Mouse (Mus musculus): ENCODE measurements at regions not wholly inside any gene's neighbourhood (a gene's known extent, or its start where the extent isn't known, plus 50 kb on each side); places are given as distances from the start of the nearest gene placed in this dataset.
A peak's percentile ranks its signal among the peaks of the same experiment; 100 is the strongest.

- Histone ChIP-seq H3K9ac (ENCODE audit: low read depth, low read length) (no peak overlapping the region), H3K36me3 (ENCODE audit: control insufficient read depth, insufficient read depth, low read length) (no peaks in the 10 kb centered on the region), H3K9me3 (replicated peaks; ENCODE audit: control insufficient read depth, low read length) (no peaks in the 10 kb centered on the region), H3K4me2 (no peak overlapping the region), H3K4me3 (ENCODE audit: low read depth, low read length) (no peak overlapping the region), H3K27me3 (ENCODE audit: control insufficient read depth, insufficient read depth, low read length) (no peaks in the 10 kb centered on the region), H3K4me1 (ENCODE audit: control insufficient read depth, insufficient read depth, low read length) (peaks cover 7% of the 10 kb centered on the region), H3K27ac (ENCODE audit: low read depth, low read length) (no peak overlapping the region)
- WGBS (ENCODE audit: insufficient replicate concordance): 74% methylated on average over 4 of the region's 4 CpGs
- ATAC-seq (replicated peaks; ENCODE audit: insufficient number of reproducible peaks, low FRiP score, low TSS enrichment): no peak
These were observed 207.3 kb upstream of the Pfn2 start for GRCm38 (mm10) chr3:58055181-58055580.

- H3K9ac ChIP-seq (ENCODE audit: low read depth, low read length): no peak overlapping the region
- H3K27ac ChIP-seq (ENCODE audit: low read depth, low read length): no peak overlapping the region
- H3K4me1 ChIP-seq (ENCODE audit: control insufficient read depth, insufficient read depth, low read length): peaks cover 7% of the 10 kb centered on the region
- no peak overlapping the region; the same call in 1 of the 2 replicates for H3K4me2 ChIP-seq
- H3K27me3 ChIP-seq (ENCODE audit: control insufficient read depth, insufficient read depth, low read length): no peaks in the 10 kb centered on the region
- WGBS (ENCODE audit: insufficient replicate concordance): 47% methylated on average over 9 of the region's 10 CpGs
- H3K9me3 ChIP-seq (replicated peaks; ENCODE audit: control insufficient read depth, low read length): no peaks in the 10 kb centered on the region
- H3K36me3 ChIP-seq (ENCODE audit: control insufficient read depth, insufficient read depth, low read length): no peaks in the 10 kb centered on the region
- peak; percentile 93 for ATAC-seq (replicated peaks; ENCODE audit: insufficient number of reproducible peaks, low FRiP score, low TSS enrichment)
- H3K4me3 ChIP-seq (ENCODE audit: low read depth, low read length): no peak overlapping the region
These were observed 208.5 kb upstream of the Pfn2 start for GRCm38 (mm10) chr3:58056191-58057063.

DNA sequence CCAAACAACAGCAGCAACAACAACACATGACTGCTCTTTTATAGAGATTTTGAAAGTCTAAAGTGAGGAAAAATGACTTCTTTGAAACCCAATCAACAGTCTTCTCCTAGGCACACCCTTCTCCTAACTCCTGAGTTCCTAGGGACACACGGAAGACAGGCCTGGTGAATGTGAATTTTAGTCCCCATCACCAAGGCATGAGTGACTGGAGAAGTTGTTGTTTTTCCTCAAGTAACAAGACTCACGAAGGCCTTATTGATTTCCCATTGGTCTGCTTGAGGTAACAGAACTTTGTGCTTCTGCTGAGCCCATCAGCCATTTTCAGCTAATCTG is 209.2 kb upstream of the Pfn2 start:
- Histone ChIP-seq H3K4me3 (ENCODE audit: low read depth, low read length) (no peak overlapping the region), H3K4me2 (no peak overlapping the region; the same call in 1 of the 2 replicates), H3K27me3 (ENCODE audit: control insufficient read depth, insufficient read depth, low read length) (no peaks in the 10 kb centered on the region), H3K36me3 (ENCODE audit: control insufficient read depth, insufficient read depth, low read length) (no peaks in the 10 kb centered on the region), H3K9me3 (replicated peaks; ENCODE audit: control insufficient read depth, low read length) (no peaks in the 10 kb centered on the region), H3K4me1 (ENCODE audit: control insufficient read depth, insufficient read depth, low read length) (peaks cover 7% of the 10 kb centered on the region), H3K9ac (ENCODE audit: low read depth, low read length) (no peak overlapping the region), H3K27ac (ENCODE audit: low read depth, low read length) (no peak overlapping the region)
- WGBS (ENCODE audit: insufficient replicate concordance): 63% methylated on average over 2 of the region's 2 CpGs
- ATAC-seq (replicated peaks; ENCODE audit: insufficient number of reproducible peaks, low FRiP score, low TSS enrichment): no peak

GRCm38 (mm10) chr3:58058134-58058533 is 210.3 kb upstream of the Pfn2 start:
- WGBS (ENCODE audit: insufficient replicate concordance): 46% methylated on average over 10 of the region's 10 CpGs
- H3K9ac ChIP-seq (ENCODE audit: low read depth, low read length): no peak overlapping the region

DNA sequence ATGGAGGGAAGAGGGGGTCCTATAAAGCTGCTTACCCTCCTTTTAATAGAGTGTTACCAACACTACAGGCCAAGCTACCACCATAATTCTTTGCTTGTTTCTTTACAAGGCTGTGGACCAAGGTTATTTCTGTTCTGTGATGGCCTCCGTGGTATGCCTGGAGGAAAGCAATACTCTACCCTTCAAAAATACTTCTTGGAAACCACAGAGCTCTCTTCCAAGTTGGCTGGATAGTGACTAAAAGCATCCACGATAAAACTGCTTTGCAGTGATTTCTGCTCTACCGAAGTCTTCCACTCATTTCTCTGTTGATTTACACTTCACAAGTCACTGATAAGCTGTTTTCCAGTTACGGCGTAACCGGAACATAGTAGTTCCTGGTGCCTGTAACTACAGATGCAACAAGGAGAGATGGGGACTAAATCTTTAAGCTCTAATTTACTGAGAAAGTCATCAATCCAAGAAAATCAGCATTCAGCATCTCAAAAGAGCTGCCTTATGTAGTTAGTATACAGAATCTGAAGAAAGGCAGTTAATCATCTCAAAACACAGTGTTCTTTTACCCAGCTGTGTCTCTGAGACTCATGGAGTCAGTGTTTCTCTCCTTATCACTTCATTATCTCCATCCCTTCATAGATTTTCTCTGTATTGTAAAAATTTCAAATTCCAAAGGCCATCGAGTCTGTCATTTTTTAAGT is 216.1 kb upstream of the Pfn2 start:
- H3K9me3 ChIP-seq (replicated peaks; ENCODE audit: control insufficient read depth, low read length): no peaks in the 10 kb centered on the region
- H3K4me1 ChIP-seq (ENCODE audit: control insufficient read depth, insufficient read depth, low read length): no peaks in the 10 kb centered on the region
- H3K36me3 ChIP-seq (ENCODE audit: control insufficient read depth, insufficient read depth, low read length): no peaks in the 10 kb centered on the region
- ATAC-seq (replicated peaks; ENCODE audit: insufficient number of reproducible peaks, low FRiP score, low TSS enrichment): no peak
- no peak overlapping the region for H3K27ac ChIP-seq (ENCODE audit: low read depth, low read length)
- H3K9ac ChIP-seq (ENCODE audit: low read depth, low read length): no peak overlapping the region
- 70% methylated on average over 7 of the region's 7 CpGs for WGBS (ENCODE audit: insufficient replicate concordance)
- H3K27me3 ChIP-seq (ENCODE audit: control insufficient read depth, insufficient read depth, low read length): no peaks in the 10 kb centered on the region
- H3K4me2 ChIP-seq: no peak overlapping the region
- no peak overlapping the region for H3K4me3 ChIP-seq (ENCODE audit: low read depth, low read length)

More at GRCm38 (mm10) chr3:58058134-58058533, 210.3 kb upstream of the Pfn2 start:
- H3K36me3 ChIP-seq (ENCODE audit: control insufficient read depth, insufficient read depth, low read length): no peaks in the 10 kb centered on the region
- no peak overlapping the region for H3K4me3 ChIP-seq (ENCODE audit: low read depth, low read length)
- no peak overlapping the region for H3K27ac ChIP-seq (ENCODE audit: low read depth, low read length)
- no peak overlapping the region for H3K4me2 ChIP-seq
- no peaks in the 10 kb centered on the region for H3K9me3 ChIP-seq (replicated peaks; ENCODE audit: control insufficient read depth, low read length)
- H3K4me1 ChIP-seq (ENCODE audit: control insufficient read depth, insufficient read depth, low read length): peaks cover 7% of the 10 kb centered on the region
- H3K27me3 ChIP-seq (ENCODE audit: control insufficient read depth, insufficient read depth, low read length): no peaks in the 10 kb centered on the region
- no peak for ATAC-seq (replicated peaks; ENCODE audit: insufficient number of reproducible peaks, low FRiP score, low TSS enrichment)

DNA sequence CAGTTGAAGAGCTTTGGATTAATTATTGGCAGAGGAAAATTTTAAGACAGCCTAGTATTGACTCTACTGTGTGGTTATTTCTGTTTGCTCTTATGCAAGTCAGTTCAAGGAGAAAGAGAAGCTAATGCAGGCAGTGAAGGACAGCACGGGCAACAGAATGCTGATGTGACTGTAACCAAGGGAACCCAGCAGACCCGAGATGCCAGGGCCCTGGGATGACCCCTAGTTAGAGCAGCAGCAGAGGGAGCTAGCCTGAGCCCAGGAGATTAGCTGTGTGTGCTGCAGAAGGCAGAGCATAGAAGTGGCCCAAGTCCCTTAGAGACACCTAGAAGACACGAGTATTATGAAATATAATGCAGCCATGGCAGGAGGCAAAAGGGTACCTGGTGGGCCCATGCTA is 223.7 kb upstream of the Pfn2 start:
- Histone ChIP-seq H3K4me1 (ENCODE audit: control insufficient read depth, insufficient read depth, low read length) (no peaks in the 10 kb centered on the region), H3K9me3 (replicated peaks; ENCODE audit: control insufficient read depth, low read length) (no peaks in the 10 kb centered on the region), H3K4me3 (ENCODE audit: low read depth, low read length) (no peak overlapping the region), H3K4me2 (no peak overlapping the region), H3K36me3 (ENCODE audit: control insufficient read depth, insufficient read depth, low read length) (no peaks in the 10 kb centered on the region), H3K9ac (ENCODE audit: low read depth, low read length) (no peak overlapping the region), H3K27ac (ENCODE audit: low read depth, low read length) (no peak overlapping the region), H3K27me3 (ENCODE audit: control insufficient read depth, insufficient read depth, low read length) (no peaks in the 10 kb centered on the region)
- WGBS (ENCODE audit: insufficient replicate concordance): 46% methylated on average over 3 of the region's 3 CpGs
- no peak for ATAC-seq (replicated peaks; ENCODE audit: insufficient number of reproducible peaks, low FRiP score, low TSS enrichment)

- Histone ChIP-seq H3K9ac (ENCODE audit: low read depth, low read length) (no peak overlapping the region), H3K36me3 (ENCODE audit: control insufficient read depth, insufficient read depth, low read length) (no peaks in the 10 kb centered on the region), H3K9me3 (replicated peaks; ENCODE audit: control insufficient read depth, low read length) (no peaks in the 10 kb centered on the region), H3K27me3 (ENCODE audit: control insufficient read depth, insufficient read depth, low read length) (no peaks in the 10 kb centered on the region), H3K4me1 (ENCODE audit: control insufficient read depth, insufficient read depth, low read length) (no peaks in the 10 kb centered on the region), H3K4me3 (ENCODE audit: low read depth, low read length) (no peak overlapping the region), H3K4me2 (no peak overlapping the region), H3K27ac (ENCODE audit: low read depth, low read length) (no peak overlapping the region)
- ATAC-seq (replicated peaks; ENCODE audit: insufficient number of reproducible peaks, low FRiP score, low TSS enrichment): no peak
- WGBS (ENCODE audit: insufficient replicate concordance): 79% methylated on average over 5 of the region's 5 CpGs
These were observed 224.5 kb upstream of the Pfn2 start for GRCm38 (mm10) chr3:58072230-58072839.

GRCm38 (mm10) chr3:58089344-58090139 is 241.7 kb upstream of the Pfn2 start:
- Histone ChIP-seq H3K9ac (ENCODE audit: low read depth, low read length) (no peak overlapping the region), H3K27me3 (ENCODE audit: control insufficient read depth, insufficient read depth, low read length) (no peaks in the 10 kb centered on the region), H3K27ac (ENCODE audit: low read depth, low read length) (no peak overlapping the region), H3K4me1 (ENCODE audit: control insufficient read depth, insufficient read depth, low read length) (no peaks in the 10 kb centered on the region), H3K36me3 (ENCODE audit: control insufficient read depth, insufficient read depth, low read length) (no peaks in the 10 kb centered on the region), H3K4me3 (ENCODE audit: low read depth, low read length) (no peak overlapping the region), H3K9me3 (replicated peaks; ENCODE audit: control insufficient read depth, low read length) (no peaks in the 10 kb centered on the region), H3K4me2 (no peak overlapping the region)
- ATAC-seq (replicated peaks; ENCODE audit: insufficient number of reproducible peaks, low FRiP score, low TSS enrichment): no peak
- WGBS (ENCODE audit: insufficient replicate concordance): 78% methylated on average over 24 of the region's 24 CpGs
